Mouse (Mus musculus) MEL (cell line): ENCODE data around the gene Pnkp. TPM values are rescaled to one million over a fixed set of nuclear protein-coding genes. Genes with fewer than 3 reads are reported as not detected.

ENCODE experiments used
- DNase-seq: peaks from one replicate; pipeline ENCODE4 v3.0.0; 2011; ENCODE audit warnings: low read depth, low spot score
- H3K27ac ChIP-seq: 2 replicates; pipeline ENCODE4 v1.5.1; 2012; ENCODE audit warnings: low read depth, mild to moderate bottlenecking, control low read depth, low read length, moderate library complexity; ENCODE audit not compliant: control insufficient read depth
- H3K27me3 ChIP-seq, 2 experiments: fragments of 150-350 bp in 1 of 2; sonication (generic) in 1 of 2; 2 replicates each; pipeline ENCODE4 v1.6.1; 2012; ENCODE audit warnings: low read length in 2 of 2, mild to moderate bottlenecking in 2 of 2, improper control_type of control experiment in 1 of 2, moderate library complexity in 1 of 2; ENCODE audit not compliant: insufficient read depth in 2 of 2, control insufficient read depth in 1 of 2
- H3K36me3 ChIP-seq, 2 experiments: 2 replicates each; pipeline ENCODE4 v1.6.1; 2012 to 2014; ENCODE audit warnings: low read length in 2 of 2, improper control_type of control experiment in 1 of 2, inconsistent platforms in 1 of 2, mild to moderate bottlenecking in 1 of 2; ENCODE audit not compliant: insufficient read depth in 2 of 2, control insufficient read depth in 1 of 2
- H3K4me1 ChIP-seq, 2 experiments: fragments of 150-350 bp in 1 of 2; sonication (generic) in 1 of 2; 2 replicates each; pipeline ENCODE4 v1.6.1; 2012; ENCODE audit warnings: low read length in 2 of 2, improper control_type of control experiment in 1 of 2, mild to moderate bottlenecking in 1 of 2; ENCODE audit not compliant: insufficient read depth in 2 of 2, control insufficient read depth in 1 of 2
- H3K4me3 ChIP-seq, 2 experiments: fragments of 150-350 bp in 1 of 2; sonication (generic) in 1 of 2; 2 replicates each; pipeline ENCODE4 v1.5.1; 2012; ENCODE audit warnings: low read depth in 2 of 2, low read length in 2 of 2, mild to moderate bottlenecking in 2 of 2, moderate library complexity in 2 of 2, control low read depth in 1 of 2, improper control_type of control experiment in 1 of 2; ENCODE audit not compliant: control insufficient read depth in 1 of 2, insufficient read depth in 1 of 2
- H3K79me2 ChIP-seq: 2 replicates; pipeline ENCODE4 v1.6.1; 2012; ENCODE audit warnings: mild to moderate bottlenecking, low read length, moderate library complexity; ENCODE audit not compliant: control insufficient read depth, poor library complexity, insufficient read depth
- H3K9ac ChIP-seq: 2 replicates; pipeline ENCODE4 v1.6.1; 2012; ENCODE audit warnings: low read depth, mild to moderate bottlenecking, control low read depth, low read length, moderate library complexity; ENCODE audit not compliant: control insufficient read depth, poor library complexity, severe bottlenecking
- H3K9me3 ChIP-seq: fragments of 150-350 bp; sonication (generic); replicated peaks from 2 replicates; pipeline ENCODE4 v1.6.1; 2012; ENCODE audit warnings: mild to moderate bottlenecking, low read length, improper control_type of control experiment, moderate library complexity; ENCODE audit not compliant: insufficient read depth
- CTCF ChIP-seq, 3 experiments: IDR thresholded peaks in 2 of 3; conservative IDR thresholded peaks in 1 of 3; 2 replicates each; pipeline ENCODE4 v1.5.1; 2011 to 2012; ENCODE audit warnings: low read length in 3 of 3, low read depth in 2 of 3, mild to moderate bottlenecking in 2 of 3, improper control_type of control experiment in 1 of 3, inconsistent platforms in 1 of 3, mixed read lengths in 1 of 3, moderate library complexity in 1 of 3; ENCODE audit not compliant: control insufficient read depth in 1 of 3, insufficient read depth in 1 of 3, poor library complexity in 1 of 3, severe bottlenecking in 1 of 3
- HCFC1 ChIP-seq: IDR thresholded peaks from 2 replicates; pipeline ENCODE4 v1.6.1; 2012; ENCODE audit warnings: low read depth, mild to moderate bottlenecking, inconsistent platforms, low read length, improper control_type of control experiment, moderate library complexity
- MAFK ChIP-seq: IDR thresholded peaks from 2 replicates; pipeline ENCODE4 v1.6.1; 2011; ENCODE audit warnings: low read depth, mild to moderate bottlenecking, low read length, improper control_type of control experiment, borderline replicate concordance
- MAZ ChIP-seq: IDR thresholded peaks from 2 replicates; pipeline ENCODE4 v1.6.1; 2012; ENCODE audit warnings: low read depth, mild to moderate bottlenecking, inconsistent platforms, low read length, improper control_type of control experiment
- MXI1 ChIP-seq: IDR thresholded peaks from 2 replicates; pipeline ENCODE4 v1.6.1; 2011; ENCODE audit warnings: mild to moderate bottlenecking, low read depth, low read length, improper control_type of control experiment
- MYB ChIP-seq: IDR thresholded peaks from 2 replicates; pipeline ENCODE4 v1.6.1; 2011; ENCODE audit warnings: mild to moderate bottlenecking, low read depth, low read length, improper control_type of control experiment
- NELFE ChIP-seq: IDR thresholded peaks from 2 replicates; pipeline ENCODE4 v1.6.1; 2011; ENCODE audit warnings: low read depth, low read length, improper control_type of control experiment
- NRF1 ChIP-seq: IDR thresholded peaks from 2 replicates; pipeline ENCODE4 v1.6.1; 2014; ENCODE audit warnings: low read depth, mild to moderate bottlenecking, inconsistent platforms, low read length, improper control_type of control experiment, moderate library complexity; ENCODE audit not compliant: poor library complexity, insufficient read depth, severe bottlenecking
- POLR2A ChIP-seq, 2 experiments: IDR thresholded peaks; 2 replicates each; pipeline ENCODE4 v1.6.1; 2011 to 2012; ENCODE audit warnings: low read length in 2 of 2, mild to moderate bottlenecking in 2 of 2, control low read depth in 1 of 2, improper control_type of control experiment in 1 of 2, low read depth in 1 of 2, moderate library complexity in 1 of 2; ENCODE audit not compliant: control insufficient read depth in 1 of 2, insufficient read depth in 1 of 2, poor library complexity in 1 of 2
- POLR2AphosphoS5 ChIP-seq: IDR thresholded peaks from 2 replicates; pipeline ENCODE4 v1.6.1; 2012; ENCODE audit warnings: low read depth, borderline replicate concordance, mild to moderate bottlenecking, inconsistent platforms, low read length, moderate library complexity, mixed read lengths
- RAD21 ChIP-seq: IDR thresholded peaks from 2 replicates; pipeline ENCODE4 v1.6.1; 2011; ENCODE audit warnings: mild to moderate bottlenecking, low read depth, low read length, improper control_type of control experiment
- RCOR1 ChIP-seq: IDR thresholded peaks from 2 replicates; pipeline ENCODE4 v1.6.1; 2012; ENCODE audit warnings: low read depth, mild to moderate bottlenecking, inconsistent platforms, low read length, improper control_type of control experiment
- SIN3A ChIP-seq: IDR thresholded peaks from 2 replicates; pipeline ENCODE4 v1.6.1; 2012; ENCODE audit warnings: low read length, improper control_type of control experiment, inconsistent platforms
- SMC3 ChIP-seq: IDR thresholded peaks from 2 replicates; pipeline ENCODE4 v1.6.1; 2011; ENCODE audit warnings: low read depth, low read length, improper control_type of control experiment
- USF2 ChIP-seq, 2 experiments: IDR thresholded peaks; 2 replicates each; pipeline ENCODE4 v1.6.1; 2011 to 2012; ENCODE audit warnings: improper control_type of control experiment in 2 of 2, low read length in 2 of 2, borderline replicate concordance in 1 of 2, inconsistent platforms in 1 of 2, low read depth in 1 of 2, mild to moderate bottlenecking in 1 of 2; ENCODE audit not compliant: insufficient read depth in 1 of 2
- polyA plus RNA-seq, 2 experiments: library from polyadenylated mRNA; stranded (reverse) in 1 of 2; unstranded in 1 of 2; fragments of >175 nt in 1 of 2; fragments of >200 nt in 1 of 2; gene quantifications; 2 replicates each; pipeline versions ENCODE4 v1.2.1 to v1.2.4; 2012; ENCODE audit warnings: low replicate concordance in 2 of 2, low read depth in 1 of 2; ENCODE audit not compliant: insufficient read length in 2 of 2, insufficient read depth in 1 of 2, missing spikeins in 1 of 2
- total RNA-seq: library from RNA; depleted of rRNA; stranded (reverse); fragments of 300-350 nt; gene quantifications from 2 replicates; pipeline ENCODE4 v1.2.3, GENCODE M21; 2012

Pnkp gene
- total and polyA plus RNA-seq, 3 experiments: 39.3 to 45.6 TPM; not detected in 1

DNA sequence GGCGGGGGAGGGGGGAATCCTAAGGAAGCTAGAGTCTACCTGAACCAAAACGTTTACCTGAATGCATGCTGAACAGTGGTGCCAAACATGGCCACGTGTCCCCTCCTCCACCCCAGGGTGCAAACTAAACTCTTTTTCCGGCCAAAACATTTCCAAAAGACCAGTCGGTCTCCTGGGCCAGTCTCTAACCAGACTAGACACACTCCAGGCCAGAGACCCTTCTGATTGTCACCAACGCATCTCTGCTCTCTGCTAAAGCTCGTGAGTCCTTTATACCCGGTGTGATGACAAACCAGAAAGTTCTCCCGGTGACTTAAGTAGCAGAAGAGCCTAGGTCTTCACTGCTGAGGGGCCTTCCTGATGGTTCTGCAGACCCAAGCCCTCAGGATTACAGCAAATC, 10.9 kb downstream of the Pnkp start:
- Histone ChIP-seq H3K9ac (no peak overlapping the region), H3K9me3 (no peaks in the 10 kb centered on the region), H3K27ac (no peak overlapping the region), H3K27me3 (no peaks in the 10 kb centered on the region), H3K36me3 (no peaks in the 10 kb centered on the region), H3K4me3 (no peak overlapping the region), H3K4me1 (peaks cover 3 to 4% of the 10 kb centered on the region in 2 experiments; a peak in 3 of 4 replicates), H3K79me2 (peaks cover 9% of the 10 kb centered on the region)
- no peak for TF ChIP-seq POLR2A (IDR thresholded peaks at IDR 0.05; ENCODE audit: control insufficient read depth in 1 of 2, insufficient read depth in 1 of 2, low read depth in 1 of 2, low read length in 2 of 2, poor library complexity in 1 of 2)
- TF ChIP-seq MAZ: no peak
- DNase-seq: no peak

GRCm38 (mm10) chr7:44868465-44868864, 11.5 kb downstream of the Pnkp start:
- peak overlapping the region; percentile 64 to 71; a peak in 3 of 4 replicates for H3K4me3 ChIP-seq
- no peaks in the 10 kb centered on the region for H3K9me3 ChIP-seq
- TF ChIP-seq USF2 (IDR thresholded peaks at IDR 0.05; ENCODE audit: borderline replicate concordance in 1 of 2, insufficient read depth in 1 of 2, low read depth in 1 of 2, low read length in 2 of 2) (no peak), SMC3 (no peak), RCOR1 (no peak), MYB (no peak), MXI1 (no peak), RAD21 (no peak), NELFE (no peak), MAFK (no peak), CTCF (IDR thresholded peaks at IDR 0.05 in 2 of 3, conservative IDR thresholded peaks at IDR 0.05 in 1 of 3; ENCODE audit: control insufficient read depth in 1 of 3, insufficient read depth in 1 of 3, low read depth in 2 of 3, low read length in 3 of 3, poor library complexity in 1 of 3, severe bottlenecking in 1 of 3) (no peak)
- no peaks in the 10 kb centered on the region for H3K36me3 ChIP-seq
- peak overlapping the region; percentile 82 for H3K9ac ChIP-seq
- H3K79me2 ChIP-seq: peaks cover 9% of the 10 kb centered on the region
- no peak for DNase-seq
- peaks cover 3 to 4% of the 10 kb centered on the region in 2 experiments; a peak in 3 of 4 replicates for H3K4me1 ChIP-seq
- H3K27me3 ChIP-seq: no peaks in the 10 kb centered on the region
- H3K27ac ChIP-seq: no peak overlapping the region

GRCm38 (mm10) chr7:44868919-44869696, 12.2 kb downstream of the Pnkp start:
- Histone ChIP-seq H3K4me3 (peak overlapping the region; percentile 64 to 71; a peak in 3 of 4 replicates), H3K27me3 (no peaks in the 10 kb centered on the region), H3K27ac (peak overlapping the region; percentile 67), H3K4me1 (peaks cover 3 to 4% of the 10 kb centered on the region in 2 experiments; a peak in 3 of 4 replicates), H3K36me3 (no peaks in the 10 kb centered on the region), H3K9ac (peak overlapping the region; percentile 82), H3K9me3 (no peaks in the 10 kb centered on the region), H3K79me2 (peaks cover 9% of the 10 kb centered on the region)
- no peak; the same call in 1 of the 2 replicates for TF ChIP-seq HCFC1
- no peak for TF ChIP-seq POLR2AphosphoS5
- peak; percentile 27; the same call in 1 of the 2 replicates for TF ChIP-seq MAZ
- 0 out of 2 replicates have a peak, but pooled peaks have one; percentile 15 for TF ChIP-seq MAFK
- TF ChIP-seq RCOR1: no peak
- no peak for TF ChIP-seq RAD21
- TF ChIP-seq MXI1: peak; percentile 61
- 0 out of 6 replicates have a peak, but pooled peaks of 1 of the 3 experiments have one; percentile 7 for TF ChIP-seq CTCF (IDR thresholded peaks at IDR 0.05 in 2 of 3, conservative IDR thresholded peaks at IDR 0.05 in 1 of 3; ENCODE audit: control insufficient read depth in 1 of 3, insufficient read depth in 1 of 3, low read depth in 2 of 3, low read length in 3 of 3, poor library complexity in 1 of 3, severe bottlenecking in 1 of 3)
- TF ChIP-seq POLR2A (IDR thresholded peaks at IDR 0.05; ENCODE audit: control insufficient read depth in 1 of 2, insufficient read depth in 1 of 2, low read depth in 1 of 2, low read length in 2 of 2, poor library complexity in 1 of 2): peak in 1 of 2 experiments; percentile 41; a peak in 1 of 4 replicates
- TF ChIP-seq SIN3A: peak; percentile 14; the same call in 1 of the 2 replicates
- TF ChIP-seq NRF1: peak; percentile 52; the same call in 1 of the 2 replicates
- peak; percentile 65 for DNase-seq
